Mouse (Mus musculus) lung, postnatal 0 days (tissue): Measurements from ENCODE around the gene Add1. TPM values are rescaled to one million over a fixed set of nuclear protein-coding genes. Genes with fewer than 3 reads are reported as not detected.

Source experiments
- ATAC-seq: fragments of 200-750 bp; cut with Nextera tagmentation; 2 replicates; pipeline ENCODE4 v1.8.0; 2017; ENCODE audit warnings: moderate library complexity
- DNase-seq: peaks from one replicate; pipeline ENCODE4 v3.0.0-alpha.2; 2016; ENCODE audit warnings: low spot score
- H3K27ac ChIP-seq: fragments of 300-500 bp; sonication (generic); 2 replicates; pipeline ENCODE4 v1.5.1; 2014; ENCODE audit warnings: antibody characterized with exemption, mild to moderate bottlenecking, low read length, mixed read lengths
- H3K27me3 ChIP-seq: fragments of 300-500 bp; sonication (generic); replicated peaks from 2 replicates; pipeline ENCODE4 v1.6.1; 2014; ENCODE audit warnings: low read length, mixed read lengths; ENCODE audit not compliant: insufficient read depth
- H3K36me3 ChIP-seq: fragments of 300-500 bp; sonication (generic); 2 replicates; pipeline ENCODE4 v1.6.1; 2014; ENCODE audit warnings: low read length, mixed read lengths; ENCODE audit not compliant: insufficient read depth
- H3K4me1 ChIP-seq: fragments of 300-500 bp; sonication (generic); 2 replicates; pipeline ENCODE4 v1.6.1; 2014; ENCODE audit warnings: antibody characterized with exemption, low read depth, low read length, mixed read lengths; ENCODE audit not compliant: insufficient read depth
- H3K4me2 ChIP-seq: fragments of 300-500 bp; sonication (generic); replicated peaks from 2 replicates; pipeline ENCODE4 v1.6.1; 2014; ENCODE audit warnings: low read depth, mild to moderate bottlenecking, low read length, moderate library complexity, mixed read lengths
- H3K4me3 ChIP-seq: fragments of 300-500 bp; sonication (generic); 2 replicates; pipeline ENCODE4 v1.5.1; 2014; ENCODE audit warnings: low read depth, low read length
- H3K9ac ChIP-seq: fragments of 300-500 bp; sonication (generic); replicated peaks from 2 replicates; pipeline ENCODE4 v1.6.1; 2014; ENCODE audit warnings: low read depth, mild to moderate bottlenecking
- H3K9me3 ChIP-seq: fragments of 300-500 bp; sonication (generic); 2 replicates; pipeline ENCODE4 v1.6.1; 2016; ENCODE audit warnings: low read length, mixed read lengths
- CTCF ChIP-seq: IDR thresholded peaks from 2 replicates; pipeline ENCODE4 v1.5.1; 2016; ENCODE audit warnings: antibody characterized with exemption, mild to moderate bottlenecking
- EP300 ChIP-seq: IDR thresholded peaks from 2 replicates; pipeline ENCODE4 v1.6.1; 2016; ENCODE audit warnings: antibody characterized with exemption, mild to moderate bottlenecking, control low read depth
- WGBS: fragments of 180-500 bp; shearing (Covaris S2); extraction: QIAGEN DNeasy Blood & Tissue Kit; methylation state at CpG from one replicate; pipeline ENCODE4 v1.1.7; 2014; 5-methylcytosine and 5-hydroxymethylcytosine counted together
- polyA plus RNA-seq: library from polyadenylated mRNA; unstranded; fragments of >200 nt; fragmentation: Nextera tagmentation; extraction: Ambion mirVana; gene quantifications from 2 replicates; pipeline ENCODE4 v1.2.1, GENCODE M21; 2015

Add1 gene
- polyA plus RNA-seq, 1 experiment from 2014 or later = 135 TPM

DNA sequence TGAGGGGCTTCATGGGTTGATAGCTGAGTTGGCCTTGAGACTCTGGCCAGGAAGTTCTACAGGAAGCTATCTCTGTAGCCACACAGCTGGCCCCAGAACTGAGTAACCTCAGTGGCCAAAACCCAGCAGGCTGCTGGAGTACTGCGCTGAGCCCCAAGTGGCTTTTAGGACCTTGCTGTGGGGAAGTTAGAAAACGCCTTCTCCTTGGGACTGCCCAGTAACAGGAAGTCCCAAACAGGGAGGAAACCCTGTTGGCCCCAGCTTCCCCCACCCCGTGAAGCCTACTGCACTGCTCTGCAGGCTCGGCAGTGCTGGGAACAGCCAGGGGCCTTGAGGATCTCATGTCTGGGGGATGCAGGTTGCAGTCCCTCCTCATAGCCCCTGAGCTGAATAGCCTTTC is 30.4 kb upstream of the Add1 start:
- no peak for TF ChIP-seq CTCF
- no peak for TF ChIP-seq EP300
- 58% methylated on average over 4 of the region's 4 CpGs for WGBS
- Histone ChIP-seq H3K27me3 (no peaks in the 10 kb centered on the region), H3K4me3 (no peak overlapping the region), H3K9me3 (no peaks in the 10 kb centered on the region), H3K4me2 (no peak overlapping the region), H3K4me1 (no peaks in the 10 kb centered on the region), H3K36me3 (no peaks in the 10 kb centered on the region), H3K27ac (no peak overlapping the region), H3K9ac (no peak overlapping the region)
- ATAC-seq (peak; percentile 52), DNase-seq (no peak)

DNA sequence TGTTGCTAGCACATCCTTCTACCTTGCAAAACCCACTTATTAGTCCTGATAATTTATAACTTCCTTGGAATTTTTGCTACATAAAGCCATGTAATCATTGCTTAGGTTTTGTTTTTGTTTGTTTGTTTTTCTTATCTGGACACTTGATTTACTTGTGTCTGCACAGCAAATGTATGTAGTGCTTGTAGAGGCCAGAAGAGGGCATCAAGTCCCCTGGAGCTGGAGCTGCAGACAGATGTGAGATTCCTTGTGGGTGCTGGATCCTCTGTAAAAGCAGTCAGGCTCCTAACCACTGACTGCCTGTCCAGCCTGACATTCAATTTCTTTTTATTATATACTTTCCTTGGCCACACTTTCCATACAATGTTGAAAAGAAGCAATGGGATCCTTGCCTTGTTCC is 26.1 kb upstream of the Add1 start:
- no peak for ATAC-seq
- H3K4me2 ChIP-seq = no peak overlapping the region
- H3K36me3 ChIP-seq = no peaks in the 10 kb centered on the region
- no peak overlapping the region for H3K9ac ChIP-seq
- peak; percentile 55 for DNase-seq
- H3K4me3 ChIP-seq = no peak overlapping the region
- TF ChIP-seq EP300 = no peak
- peak; percentile 76 for TF ChIP-seq CTCF
- H3K27ac ChIP-seq = no peak overlapping the region
- peaks cover 3% of the 10 kb centered on the region; the same call in 1 of the 2 replicates for H3K4me1 ChIP-seq
- H3K27me3 ChIP-seq = no peaks in the 10 kb centered on the region
- H3K9me3 ChIP-seq = no peaks in the 10 kb centered on the region

- no peaks in the 10 kb centered on the region for H3K9me3 ChIP-seq
- peak overlapping the region; percentile 78 for H3K4me3 ChIP-seq
- H3K9ac ChIP-seq = peak overlapping the region; percentile 86
- H3K36me3 ChIP-seq = peaks cover 3% of the 10 kb centered on the region; the same call in 1 of the 2 replicates
- WGBS = 17% methylated on average over 8 of the region's 8 CpGs
- peak; percentile 42 for DNase-seq
- ATAC-seq = peak; percentile 21
- no peak overlapping the region for H3K27ac ChIP-seq
- no peak for TF ChIP-seq EP300
- no peak for TF ChIP-seq CTCF
- H3K4me2 ChIP-seq = peak overlapping the region; percentile 94
- H3K4me1 ChIP-seq = peaks cover 3% of the 10 kb centered on the region; the same call in 1 of the 2 replicates
- H3K27me3 ChIP-seq = no peaks in the 10 kb centered on the region
Measured at GRCm38 (mm10) chr5:34549135-34549482, 24.4 kb upstream of the Add1 start.

DNA sequence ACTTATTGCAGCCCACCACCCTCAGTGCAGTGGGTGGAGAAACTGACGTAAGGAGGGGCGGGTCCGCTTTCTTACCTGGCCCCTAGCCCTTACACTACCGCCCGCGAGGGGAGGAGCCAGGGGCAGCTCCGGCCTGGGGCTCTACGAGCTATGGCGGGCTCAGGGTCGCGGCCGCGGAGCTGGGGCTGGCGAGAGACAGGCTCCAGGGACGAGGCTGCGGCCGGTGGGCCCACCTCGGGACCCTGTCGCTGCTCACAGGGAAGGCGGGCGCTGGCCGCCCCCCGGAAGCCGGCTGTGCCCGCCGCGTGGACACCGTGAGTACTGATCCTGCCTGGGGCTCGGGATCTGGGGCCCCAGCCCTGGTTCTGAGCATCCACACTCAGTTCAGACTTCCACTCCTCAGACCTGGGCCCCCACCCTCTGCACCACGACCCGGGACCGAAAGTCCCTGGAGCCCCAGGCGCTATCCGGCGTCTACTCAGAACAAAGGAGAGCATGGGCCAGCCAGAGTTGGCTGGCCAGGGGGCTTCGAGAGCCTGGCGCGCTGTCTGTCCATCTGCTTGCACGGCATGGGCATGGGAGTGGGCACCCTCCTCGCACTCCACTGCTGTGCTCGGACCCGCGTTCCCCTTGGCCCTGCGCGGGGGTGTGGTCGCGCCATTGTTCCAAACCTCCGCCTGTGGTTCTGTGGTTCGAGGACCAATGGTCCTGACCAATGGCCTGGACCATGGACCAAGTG is 23.8 kb upstream of the Add1 start:
- peak; percentile 78 for ATAC-seq
- H3K9ac ChIP-seq = peak overlapping the region; percentile 86
- peaks cover 3% of the 10 kb centered on the region; the same call in 1 of the 2 replicates for H3K4me1 ChIP-seq
- H3K9me3 ChIP-seq = no peaks in the 10 kb centered on the region
- H3K36me3 ChIP-seq = peaks cover 3% of the 10 kb centered on the region; the same call in 1 of the 2 replicates
- peak overlapping the region; percentile 78 for H3K4me3 ChIP-seq
- no peak overlapping the region for H3K27ac ChIP-seq
- DNase-seq = peak; percentile 28
- no peaks in the 10 kb centered on the region for H3K27me3 ChIP-seq
- WGBS = 2% methylated on average over 42 of the region's 49 CpGs
- peak overlapping the region; percentile 94 for H3K4me2 ChIP-seq
- 0 out of 2 replicates have a peak, but pooled peaks have one; percentile 8 for TF ChIP-seq CTCF
- no peak for TF ChIP-seq EP300

DNA sequence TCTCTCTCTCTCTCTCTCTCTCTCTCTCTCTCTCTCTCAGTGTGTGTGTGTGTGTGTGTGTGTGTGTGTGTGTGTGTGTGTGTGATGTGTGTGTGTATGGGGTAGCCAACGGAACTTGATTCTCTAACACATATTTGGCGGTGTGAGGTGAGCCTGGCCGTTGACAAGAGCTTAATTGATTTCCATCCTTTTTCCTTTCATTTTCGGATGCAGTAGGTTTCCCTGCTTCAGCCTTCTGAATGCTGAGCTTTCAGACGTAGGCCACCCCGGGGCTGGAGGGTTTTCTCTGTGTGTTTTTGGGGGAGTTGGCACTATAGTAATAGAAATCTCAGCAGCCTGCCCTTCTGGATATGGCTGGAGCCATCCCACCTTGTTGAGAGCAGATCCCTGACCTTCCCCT is 23.2 kb upstream of the Add1 start:
- Histone ChIP-seq H3K27ac (no peak overlapping the region), H3K4me1 (peaks cover 3% of the 10 kb centered on the region; the same call in 1 of the 2 replicates), H3K9ac (peak overlapping the region; percentile 86; the same call in 1 of the 2 replicates), H3K27me3 (no peaks in the 10 kb centered on the region), H3K36me3 (peaks cover 3% of the 10 kb centered on the region; the same call in 1 of the 2 replicates), H3K4me3 (peak overlapping the region; percentile 78), H3K9me3 (no peaks in the 10 kb centered on the region), H3K4me2 (peak overlapping the region; percentile 94)
- no peak for ATAC-seq
- TF ChIP-seq CTCF = no peak
- TF ChIP-seq EP300 = no peak
- DNase-seq = no peak
- WGBS = 13% methylated on average over 6 of the region's 6 CpGs

DNA sequence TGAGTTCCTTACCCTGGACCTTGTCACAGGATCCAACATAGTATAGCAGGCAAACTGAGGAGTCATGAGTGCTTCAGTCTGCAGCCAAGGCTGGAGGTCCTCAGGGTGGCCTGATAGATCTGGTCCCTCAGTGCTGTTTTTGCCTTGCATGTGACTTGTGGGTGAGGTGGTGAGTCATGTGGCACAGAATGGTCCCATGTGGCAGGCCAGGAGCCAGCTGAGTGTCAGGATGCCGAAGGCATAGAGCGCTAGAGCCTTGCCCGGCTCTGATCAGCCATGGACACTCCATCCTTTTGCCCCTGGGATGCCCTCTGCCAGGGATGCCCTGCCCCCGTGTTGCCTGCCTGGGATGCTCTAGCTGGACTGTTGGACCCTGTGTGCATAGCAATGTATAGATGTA is 21.6 kb upstream of the Add1 start:
- Histone ChIP-seq H3K4me2 (no peak overlapping the region), H3K9ac (no peak overlapping the region), H3K4me3 (no peak overlapping the region), H3K27me3 (no peaks in the 10 kb centered on the region), H3K27ac (no peak overlapping the region), H3K9me3 (no peaks in the 10 kb centered on the region), H3K36me3 (peaks cover 10% of the 10 kb centered on the region; the same call in 1 of the 2 replicates), H3K4me1 (peaks cover 3% of the 10 kb centered on the region; the same call in 1 of the 2 replicates)
- DNase-seq (no peak), ATAC-seq (no peak)
- 93% methylated on average over 4 of the region's 4 CpGs for WGBS
- TF ChIP-seq EP300 (no peak), CTCF (no peak)
